19 mouse cellular contexts compared by ENCODE assay signal in the genomic region with DNA sequence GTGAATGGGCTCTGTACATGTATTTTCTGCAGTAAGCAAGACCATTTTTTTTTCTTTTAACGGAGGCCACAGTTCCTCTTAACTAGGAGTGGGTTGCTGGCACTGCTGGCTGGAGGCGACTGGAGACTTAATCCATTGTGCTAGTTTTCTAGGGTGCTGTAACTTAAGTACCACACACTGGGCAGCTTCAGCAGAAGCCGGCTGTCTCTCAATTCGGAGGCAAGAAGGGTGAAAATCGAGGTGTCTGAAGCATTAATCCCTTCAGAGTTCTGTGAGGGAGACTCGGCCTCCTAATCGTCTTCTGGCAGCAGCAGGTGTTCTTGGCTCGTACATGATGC.
DNase-seq lines count a peak whose midpoint lies in the region; ATAC-seq and TF ChIP-seq lines count a peak whose summit lies in the region.
"Had no signal": no experiment of that assay in that cellular context is flagged by ENCODE, and none has a peak within 500 bp of the region (broad histone marks: within the 10 kb centered on the region; RNA-seq: fewer than 3 reads in every experiment).

No protein-coding gene starts in this region.

- DNase-seq in retina, postnatal 1 day: peak; percentile 32
- DNase-seq in retina, embryonic 14.5 days (ENCODE audit: low spot score): no peak
- no peak for DNase-seq in midbrain, embryonic 14.5 days
- DNase-seq in spleen, postnatal 14 days (ENCODE audit: low spot score in 2 of 2): no peak
- DNase-seq in thymus, postnatal 4 days: no peak
- no peak for DNase-seq in lung, postnatal 0 days (ENCODE audit: low spot score)
- DNase-seq: cerebellum, postnatal 25 days; gastrocnemius, postnatal 14 days; heart, postnatal 14 days; kidney, adult 18-20 months; kidney, postnatal 36 days; layer of hippocampus, postnatal 36 days; liver, embryonic 13.5 days; lung, postnatal 10 days; right cerebral cortex, postnatal 4 days; thymus, adult 2 months had no signal

- no peak overlapping the region for H3K4me2 ChIP-seq in hindbrain, embryonic 13.5 days
- H3K4me2 ChIP-seq in midbrain, embryonic 14.5 days (ENCODE audit: low read length): peak overlapping the region; percentile 0; the same call in 1 of the 2 replicates
- no peak overlapping the region for H3K4me2 ChIP-seq in lung, postnatal 0 days (replicated peaks; ENCODE audit: low read depth, low read length)
- H3K4me2 ChIP-seq: liver, embryonic 13.5 days had no signal

- no peak for TF ChIP-seq CTCF in lung, postnatal 0 days (IDR thresholded peaks at IDR 0.05)

- H3K36me3 ChIP-seq in hindbrain, embryonic 13.5 days: no peaks in the 10 kb centered on the region
- peaks cover 3% of the 10 kb centered on the region; the same call in 1 of the 2 replicates for H3K36me3 ChIP-seq in midbrain, embryonic 14.5 days (ENCODE audit: control insufficient read depth, insufficient read depth, low read length)
- H3K36me3 ChIP-seq in lung, postnatal 0 days (ENCODE audit: insufficient read depth, low read length): no peaks in the 10 kb centered on the region
- H3K36me3 ChIP-seq: heart, embryonic 10.5 days; liver, embryonic 13.5 days had no signal

- H3K4me3 ChIP-seq in hindbrain, embryonic 13.5 days: no peak overlapping the region
- H3K4me3 ChIP-seq in midbrain, embryonic 14.5 days (replicated peaks; ENCODE audit: low read depth, low read length): no peak overlapping the region
- H3K4me3 ChIP-seq in lung, postnatal 0 days (ENCODE audit: low read depth, low read length): no peak overlapping the region
- H3K4me3 ChIP-seq: heart, embryonic 10.5 days; liver, embryonic 13.5 days had no signal

- H3K9ac ChIP-seq in hindbrain, embryonic 13.5 days: 0 out of 2 replicates have a peak overlapping the region, but pooled peaks have one; percentile 29
- 0 out of 2 replicates have a peak overlapping the region, but pooled peaks have one; percentile 14 for H3K9ac ChIP-seq in midbrain, embryonic 14.5 days (replicated peaks; ENCODE audit: low read length)
- no peak overlapping the region for H3K9ac ChIP-seq in lung, postnatal 0 days (replicated peaks; ENCODE audit: low read depth)
- H3K9ac ChIP-seq: liver, embryonic 13.5 days had no signal

- no peaks in the 10 kb centered on the region for H3K9me3 ChIP-seq in hindbrain, embryonic 13.5 days
- no peaks in the 10 kb centered on the region for H3K9me3 ChIP-seq in midbrain, embryonic 14.5 days (ENCODE audit: control insufficient read depth, low read length)
- no peaks in the 10 kb centered on the region for H3K9me3 ChIP-seq in lung, postnatal 0 days (ENCODE audit: low read length)
- H3K9me3 ChIP-seq: heart, embryonic 10.5 days; liver, embryonic 13.5 days had no signal

- peaks cover 62% of the 10 kb centered on the region for H3K4me1 ChIP-seq in hindbrain, embryonic 13.5 days (replicated peaks)
- H3K4me1 ChIP-seq in midbrain, embryonic 14.5 days (ENCODE audit: control insufficient read depth, insufficient read depth, low read length): peaks cover 40% of the 10 kb centered on the region
- no peaks in the 10 kb centered on the region for H3K4me1 ChIP-seq in lung, postnatal 0 days (ENCODE audit: insufficient read depth, low read depth, low read length)

- H3K27ac ChIP-seq in hindbrain, embryonic 13.5 days: peak overlapping the region; percentile 95
- H3K27ac ChIP-seq in midbrain, embryonic 14.5 days (replicated peaks; ENCODE audit: low read depth, low read length): peak overlapping the region; percentile 83
- H3K27ac ChIP-seq in lung, postnatal 0 days (ENCODE audit: low read length): no peak overlapping the region
- H3K27ac ChIP-seq: heart, embryonic 10.5 days; liver, embryonic 13.5 days had no signal

- ATAC-seq in hindbrain, embryonic 13.5 days (ENCODE audit: low FRiP score): peak; percentile 8; the same call in 1 of the 2 replicates
- peak; percentile 56; the same call in 1 of the 2 replicates for ATAC-seq in midbrain, embryonic 14.5 days (ENCODE audit: low FRiP score, low TSS enrichment)
- no peak for ATAC-seq in lung, postnatal 0 days
- no peak for ATAC-seq in erythroid progenitor cell, adult 5-6 weeks (replicated peaks; ENCODE audit: low FRiP score, poor library complexity, severe bottlenecking)

- no peaks in the 10 kb centered on the region for H3K27me3 ChIP-seq in hindbrain, embryonic 13.5 days
- no peaks in the 10 kb centered on the region for H3K27me3 ChIP-seq in midbrain, embryonic 14.5 days (ENCODE audit: control insufficient read depth, insufficient read depth, low read length)
- no peaks in the 10 kb centered on the region for H3K27me3 ChIP-seq in lung, postnatal 0 days (replicated peaks; ENCODE audit: insufficient read depth, low read length)
- H3K27me3 ChIP-seq: liver, embryonic 13.5 days had no signal

- no peak for TF ChIP-seq EP300 in lung, postnatal 0 days (IDR thresholded peaks at IDR 0.05)

- WGBS in hindbrain, embryonic 13.5 days: 42% methylated on average over 8 of the region's 8 CpGs
- 16% methylated on average over 8 of the region's 8 CpGs for WGBS in midbrain, embryonic 14.5 days
- 68% methylated on average over 8 of the region's 8 CpGs for WGBS in lung, postnatal 0 days

Comparison
In these comparisons a context has a peak if more than half of its experiments do, and no peak if none do; other contexts are left out.
1. ATAC-seq: peak in hindbrain, embryonic 13.5 days (single experiment) and midbrain, embryonic 14.5 days (single experiment); none in lung, postnatal 0 days (single experiment) and erythroid progenitor cell, adult 5-6 weeks (single experiment).